Mouse (Mus musculus) activated CD4-positive, CD25-positive, alpha-beta regulatory T cell, adult 9 weeks (primary cell): ENCODE measurements around the gene Srp72. TPM values are rescaled to one million over a fixed set of nuclear protein-coding genes. Genes with fewer than 3 reads are reported as not detected.

Experiments
- polyA plus RNA-seq: library from polyadenylated mRNA; unstranded; fragments of 100-300 nt; shearing (Covaris generic); gene quantifications from one replicate; pipeline ENCODE4 v1.2.1, GENCODE M21; 2017

Srp72 gene
- polyA plus RNA-seq, result 111 TPM

GRCm38 (mm10) chr5:76974554-76975285 lies at the start of gene Srp72:
Srp72 (plus strand) TSS chr5:76974683.

GRCm38 (mm10) chr5:76951106-76952027 lies 23.1 kb upstream of the Srp72 start, which contains the start of the genes Paics and Ppat:
Paics (plus strand) TSS chr5:76951307.
Ppat (minus strand) TSS chr5:76951578.

GRCm38 (mm10) chr5:77004051-77004821 lies 29.8 kb downstream of the Srp72 start, which contains the start of gene Arl9:
Arl9 (plus strand) TSS chr5:77004055.

GRCm38 (mm10) chr5:77015544-77016482 lies 41.3 kb downstream of the Srp72 start, which contains the start of gene Thegl:
Thegl (plus strand) TSS chr5:77016023.

Other genes starting within 250 kb of the Srp72 start
- gene Aasdh, start 69.2 kb upstream of the Srp72 start, polyA plus RNA-seq, result 28.2 TPM
- 138 TPM for gene Paics, start 23.4 kb upstream of the Srp72 start, polyA plus RNA-seq
- gene Ppat, start 23.1 kb upstream of the Srp72 start, polyA plus RNA-seq, result 56.2 TPM
- not detected for gene Arl9, start 29.4 kb downstream of the Srp72 start, polyA plus RNA-seq
- not detected for gene Thegl, start 41.3 kb downstream of the Srp72 start, polyA plus RNA-seq
- 315 TPM for gene Hopx, start 140.4 kb downstream of the Srp72 start, polyA plus RNA-seq
- not detected for gene Spink2, start 236.8 kb downstream of the Srp72 start, polyA plus RNA-seq